Mouse (Mus musculus): ENCODE results near the gene Map4k1. TPM values are rescaled to one million over a fixed set of nuclear protein-coding genes. Genes with fewer than 3 reads are reported as not detected.

Gene Map4k1
- polyA plus RNA-seq, 1 experiment = 270 TPM

DNA sequence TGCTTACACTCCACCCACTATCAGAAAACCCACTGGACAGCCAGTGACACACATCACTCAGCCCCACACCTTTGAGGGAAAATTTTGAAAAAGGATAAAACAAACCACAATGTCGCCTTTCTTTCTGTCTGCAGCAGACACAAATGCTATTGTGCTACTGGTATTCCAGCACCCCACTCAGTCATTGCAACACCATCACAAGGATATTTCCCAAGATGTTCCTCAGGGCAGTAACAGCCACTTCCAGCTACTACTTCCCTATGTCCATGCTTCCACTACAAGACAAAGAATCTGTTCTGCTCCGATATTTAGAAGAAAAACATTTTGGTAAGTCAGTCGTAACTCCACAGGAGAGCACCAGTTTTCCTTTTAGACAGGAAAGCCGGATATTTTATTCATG, 27.1 kb upstream of the Map4k1 start:
- peaks cover 64% of the 10 kb centered on the region for H3K36me3 ChIP-seq (replicated peaks; ENCODE audit: low read length)
- peaks cover 100% of the 10 kb centered on the region for H3K4me1 ChIP-seq

GRCm38 (mm10) chr7:28955295-28955897, 26.5 kb upstream of the Map4k1 start:
- Histone ChIP-seq H3K27me3 (replicated peaks) (no peaks in the 10 kb centered on the region), H3K36me3 (replicated peaks; ENCODE audit: low read length) (peaks cover 58% of the 10 kb centered on the region), H3K4me1 (peaks cover 100% of the 10 kb centered on the region), H3K9me3 (no peaks in the 10 kb centered on the region), H3K4me3 (replicated peaks) (peak overlapping the region; percentile 65)
- TF ChIP-seq GATA1 (IDR thresholded peaks at IDR 0.05; ENCODE audit: borderline replicate concordance, low read length) = no peak
- TF ChIP-seq FLI1 (IDR thresholded peaks at IDR 0.05; ENCODE audit: low read length) = no peak

More for the DNA sequence above, 27.1 kb upstream of the Map4k1 start:
- Histone ChIP-seq H3K27me3 (replicated peaks) (no peaks in the 10 kb centered on the region), H3K9me3 (no peaks in the 10 kb centered on the region), H3K4me3 (replicated peaks) (peak overlapping the region; percentile 46)
- no peak for TF ChIP-seq GATA1 (IDR thresholded peaks at IDR 0.05; ENCODE audit: borderline replicate concordance, low read length)

DNA sequence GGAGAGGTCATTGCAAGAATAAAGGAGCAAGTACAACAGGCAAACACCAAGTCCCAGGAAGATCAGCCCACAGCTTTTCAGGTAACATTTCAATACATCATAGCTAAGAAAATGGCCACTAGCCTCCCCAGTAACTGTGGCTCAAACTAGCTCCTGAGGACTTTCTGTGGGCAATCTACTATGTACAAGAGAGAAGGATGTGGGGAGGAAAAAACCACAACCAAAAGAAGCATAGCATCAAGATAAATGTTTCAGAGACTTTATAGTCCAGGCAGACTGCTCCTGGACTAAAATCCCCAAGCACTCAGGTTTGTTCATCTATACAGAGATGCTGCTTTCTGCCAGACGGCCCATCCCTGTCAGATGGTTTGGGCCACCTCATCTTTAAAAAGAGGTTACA, 25.6 kb upstream of the Map4k1 start:
- H3K27me3 ChIP-seq (replicated peaks) = no peaks in the 10 kb centered on the region
- no peaks in the 10 kb centered on the region for H3K9me3 ChIP-seq
- no peak for TF ChIP-seq FLI1 (IDR thresholded peaks at IDR 0.05; ENCODE audit: low read length)
- no peak for TF ChIP-seq GATA1 (IDR thresholded peaks at IDR 0.05; ENCODE audit: borderline replicate concordance, low read length)
- peaks cover 49% of the 10 kb centered on the region for H3K36me3 ChIP-seq (replicated peaks; ENCODE audit: low read length)
- peaks cover 100% of the 10 kb centered on the region for H3K4me1 ChIP-seq
- H3K4me3 ChIP-seq (replicated peaks) = peak overlapping the region; percentile 31

DNA sequence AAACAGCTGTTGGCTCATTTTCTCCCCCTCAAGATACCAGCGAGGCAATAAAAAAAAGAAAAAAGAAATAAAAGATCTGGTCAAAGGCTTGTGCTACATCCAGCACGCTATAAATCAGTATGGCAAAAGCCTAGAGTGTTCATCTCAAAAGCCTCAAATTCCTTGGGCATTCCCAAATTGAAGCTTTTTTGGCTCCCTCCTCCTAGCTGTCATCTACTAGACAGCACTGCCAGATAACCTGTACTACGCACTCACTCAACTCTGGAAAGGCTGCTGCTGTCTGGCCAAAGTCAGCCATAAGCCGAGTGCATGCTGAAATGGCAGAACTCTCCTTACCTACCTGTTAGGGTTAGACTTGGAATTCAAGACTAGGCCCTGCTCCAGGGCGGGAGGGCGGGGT, 24.6 kb upstream of the Map4k1 start:
- Histone ChIP-seq H3K36me3 (replicated peaks; ENCODE audit: low read length) (peaks cover 39% of the 10 kb centered on the region), H3K4me3 (replicated peaks) (peak overlapping the region; percentile 69), H3K9me3 (no peaks in the 10 kb centered on the region), H3K27me3 (replicated peaks) (no peaks in the 10 kb centered on the region), H3K4me1 (peaks cover 90% of the 10 kb centered on the region)
- no peak for TF ChIP-seq GATA1 (IDR thresholded peaks at IDR 0.05; ENCODE audit: borderline replicate concordance, low read length)
- no peak for TF ChIP-seq FLI1 (IDR thresholded peaks at IDR 0.05; ENCODE audit: low read length)

- H3K4me3 ChIP-seq (replicated peaks) = peak overlapping the region; percentile 96
- peaks cover 35% of the 10 kb centered on the region for H3K36me3 ChIP-seq (replicated peaks; ENCODE audit: low read length)
- no peaks in the 10 kb centered on the region for H3K9me3 ChIP-seq
- peaks cover 90% of the 10 kb centered on the region for H3K4me1 ChIP-seq
- TF ChIP-seq FLI1 (IDR thresholded peaks at IDR 0.05; ENCODE audit: low read length) (no peak), GATA1 (IDR thresholded peaks at IDR 0.05; ENCODE audit: borderline replicate concordance, low read length) (no peak)
- no peaks in the 10 kb centered on the region for H3K27me3 ChIP-seq (replicated peaks)
Observed at GRCm38 (mm10) chr7:28957997-28958725, 23.7 kb upstream of the Map4k1 start.

DNA sequence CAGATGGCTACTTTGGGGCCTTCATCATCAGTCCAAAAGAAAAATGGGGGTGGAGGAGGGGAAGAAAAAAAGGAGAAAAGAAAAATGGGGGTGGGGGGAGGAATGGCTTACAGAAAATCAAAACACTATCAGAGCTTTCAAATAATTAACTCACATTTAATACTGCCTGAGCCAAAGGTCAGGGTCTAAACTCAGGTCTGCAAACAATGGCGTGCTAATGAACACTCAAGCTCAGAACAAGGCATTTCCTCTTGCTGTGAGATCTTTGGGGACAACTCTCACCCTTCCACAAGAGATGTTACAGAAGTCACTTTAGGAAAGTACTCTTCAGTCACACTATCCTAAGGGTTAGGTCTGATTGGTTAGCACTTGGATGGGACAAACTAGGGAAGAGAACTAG, 23.1 kb upstream of the Map4k1 start:
- H3K27me3 ChIP-seq (replicated peaks) = no peaks in the 10 kb centered on the region
- H3K4me1 ChIP-seq = peaks cover 89% of the 10 kb centered on the region
- TF ChIP-seq FLI1 (IDR thresholded peaks at IDR 0.05; ENCODE audit: low read length) (no peak), GATA1 (IDR thresholded peaks at IDR 0.05; ENCODE audit: borderline replicate concordance, low read length) (no peak)
- H3K9me3 ChIP-seq = no peaks in the 10 kb centered on the region
- peaks cover 31% of the 10 kb centered on the region for H3K36me3 ChIP-seq (replicated peaks; ENCODE audit: low read length)
- peak overlapping the region; percentile 96 for H3K4me3 ChIP-seq (replicated peaks)

GRCm38 (mm10) chr7:28959505-28960045, 22.3 kb upstream of the Map4k1 start:
- no peaks in the 10 kb centered on the region for H3K27me3 ChIP-seq (replicated peaks)
- peaks cover 27% of the 10 kb centered on the region for H3K36me3 ChIP-seq (replicated peaks; ENCODE audit: low read length)
- peak overlapping the region; percentile 96 for H3K4me3 ChIP-seq (replicated peaks)
- peaks cover 84% of the 10 kb centered on the region for H3K4me1 ChIP-seq
- no peak for TF ChIP-seq FLI1 (IDR thresholded peaks at IDR 0.05; ENCODE audit: low read length)
- no peak for TF ChIP-seq GATA1 (IDR thresholded peaks at IDR 0.05; ENCODE audit: borderline replicate concordance, low read length)
- no peaks in the 10 kb centered on the region for H3K9me3 ChIP-seq

GRCm38 (mm10) chr7:28960354-28961046, 21.4 kb upstream of the Map4k1 start:
- TF ChIP-seq GATA1 (IDR thresholded peaks at IDR 0.05; ENCODE audit: borderline replicate concordance, low read length) = no peak
- no peak for TF ChIP-seq FLI1 (IDR thresholded peaks at IDR 0.05; ENCODE audit: low read length)
- Histone ChIP-seq H3K27me3 (replicated peaks) (no peaks in the 10 kb centered on the region), H3K4me1 (peaks cover 80% of the 10 kb centered on the region), H3K36me3 (replicated peaks; ENCODE audit: low read length) (peaks cover 18% of the 10 kb centered on the region), H3K4me3 (replicated peaks) (peak overlapping the region; percentile 96), H3K9me3 (no peaks in the 10 kb centered on the region)

GRCm38 (mm10) chr7:28961584-28961926, 20.3 kb upstream of the Map4k1 start:
- Histone ChIP-seq H3K4me1 (peaks cover 70% of the 10 kb centered on the region), H3K36me3 (replicated peaks; ENCODE audit: low read length) (peaks cover 10% of the 10 kb centered on the region)

More at GRCm38 (mm10) chr7:28961584-28961926, 20.3 kb upstream of the Map4k1 start:
- Histone ChIP-seq H3K27me3 (replicated peaks) (no peaks in the 10 kb centered on the region), H3K9me3 (no peaks in the 10 kb centered on the region), H3K4me3 (replicated peaks) (peak overlapping the region; percentile 96)
- TF ChIP-seq FLI1 (IDR thresholded peaks at IDR 0.05; ENCODE audit: low read length) (no peak), GATA1 (IDR thresholded peaks at IDR 0.05; ENCODE audit: borderline replicate concordance, low read length) (no peak)

All from megakaryocyte, embryonic 14.5 days (primary cell).